Mouse (Mus musculus) gastrocnemius, adult 8-10 months (tissue): Measurements from ENCODE around the gene Tram2. TPM values are rescaled to one million over a fixed set of nuclear protein-coding genes. Genes with fewer than 3 reads are reported as not detected.
A peak's percentile ranks its signal among the peaks of the same experiment; 100 is the strongest.

Source experiments
- DNase-seq, 2 experiments: peaks; one replicate each; pipeline ENCODE4 v3.0.0; 2022; ENCODE audit warnings: low spot score in 2 of 2
- total RNA-seq, 4 experiments: library from RNA; stranded (reverse); gene quantifications; 2 replicates each; pipeline ENCODE4 v1.2.4; 2022

The Tram2 gene
- total RNA-seq, 4 experiments from 2014 or later: 1.7 to 2.3 (median 1.8) TPM

- DNase-seq: no peak
Measured at GRCm38 (mm10) chr1:21023101-21023500, 55.9 kb downstream of the Tram2 start.

- peak; percentile 66 to 67 for DNase-seq
Measured at GRCm38 (mm10) chr1:21014463-21014862, 64.6 kb downstream of the Tram2 start.

GRCm38 (mm10) chr1:21010282-21010800, 68.7 kb downstream of the Tram2 start:
- DNase-seq: no peak

GRCm38 (mm10) chr1:21008891-21009290, 70.1 kb downstream of the Tram2 start:
- peak; percentile 34 to 52 for DNase-seq

- DNase-seq: no peak
Measured at GRCm38 (mm10) chr1:21007941-21008701, 70.9 kb downstream of the Tram2 start.

- no peak for DNase-seq
Measured at GRCm38 (mm10) chr1:21006775-21007174, 72.3 kb downstream of the Tram2 start.

GRCm38 (mm10) chr1:21004596-21004995, 74.4 kb downstream of the Tram2 start:
- no peak for DNase-seq

- peak in 1 of 2 experiments; percentile 69 for DNase-seq
Measured at GRCm38 (mm10) chr1:21002246-21003142, 76.5 kb downstream of the Tram2 start.

- no peak for DNase-seq
Measured at GRCm38 (mm10) chr1:20997881-20998389, 81.1 kb downstream of the Tram2 start.

GRCm38 (mm10) chr1:20997328-20997689, 81.7 kb downstream of the Tram2 start:
- no peak for DNase-seq

GRCm38 (mm10) chr1:20996603-20997327, 82.3 kb downstream of the Tram2 start:
- DNase-seq: no peak

- DNase-seq: no peak
Measured at GRCm38 (mm10) chr1:20995331-20995986, 83.6 kb downstream of the Tram2 start.

GRCm38 (mm10) chr1:20994338-20994737, 84.7 kb downstream of the Tram2 start:
- DNase-seq: no peak

- no peak for DNase-seq
Measured at GRCm38 (mm10) chr1:20993690-20994089, 85.3 kb downstream of the Tram2 start.

GRCm38 (mm10) chr1:20989461-20990083, 89.5 kb downstream of the Tram2 start:
- DNase-seq: no peak

GRCm38 (mm10) chr1:20986378-20987056, 92.5 kb downstream of the Tram2 start:
- no peak for DNase-seq

GRCm38 (mm10) chr1:20984582-20984981, 94.4 kb downstream of the Tram2 start:
- DNase-seq: no peak

- DNase-seq: no peak
Measured at GRCm38 (mm10) chr1:20984103-20984502, 94.9 kb downstream of the Tram2 start.

GRCm38 (mm10) chr1:20981764-20982163, 97.3 kb downstream of the Tram2 start:
- no peak for DNase-seq

GRCm38 (mm10) chr1:20980553-20980952, 98.5 kb downstream of the Tram2 start:
- no peak for DNase-seq
